Mouse (Mus musculus) gastrocnemius, postnatal 36 days (tissue): ENCODE measurements around the gene Mgrn1. TPM values are rescaled to one million over a fixed set of nuclear protein-coding genes. Genes with fewer than 3 reads are reported as not detected.
A peak's percentile ranks its signal among the peaks of the same experiment; 100 is the strongest.

ENCODE experiments used
- DNase-seq, 2 experiments: peaks; one replicate each; pipeline ENCODE4 v3.0.0; 2022
- intact Hi-C: fragments of 180-260 bp; cut with DNase I; formaldehyde crosslinking; loops from one replicate; pipeline ENCODE4 v1.15.1; 2025
- total RNA-seq, 2 experiments: library from RNA; stranded (reverse); gene quantifications; 2 replicates each; pipeline ENCODE4 v1.2.3; 2021

Gene Mgrn1
- total RNA-seq, 2 experiments from 2014 or later = 49.4 to 52.7 TPM

DNA sequence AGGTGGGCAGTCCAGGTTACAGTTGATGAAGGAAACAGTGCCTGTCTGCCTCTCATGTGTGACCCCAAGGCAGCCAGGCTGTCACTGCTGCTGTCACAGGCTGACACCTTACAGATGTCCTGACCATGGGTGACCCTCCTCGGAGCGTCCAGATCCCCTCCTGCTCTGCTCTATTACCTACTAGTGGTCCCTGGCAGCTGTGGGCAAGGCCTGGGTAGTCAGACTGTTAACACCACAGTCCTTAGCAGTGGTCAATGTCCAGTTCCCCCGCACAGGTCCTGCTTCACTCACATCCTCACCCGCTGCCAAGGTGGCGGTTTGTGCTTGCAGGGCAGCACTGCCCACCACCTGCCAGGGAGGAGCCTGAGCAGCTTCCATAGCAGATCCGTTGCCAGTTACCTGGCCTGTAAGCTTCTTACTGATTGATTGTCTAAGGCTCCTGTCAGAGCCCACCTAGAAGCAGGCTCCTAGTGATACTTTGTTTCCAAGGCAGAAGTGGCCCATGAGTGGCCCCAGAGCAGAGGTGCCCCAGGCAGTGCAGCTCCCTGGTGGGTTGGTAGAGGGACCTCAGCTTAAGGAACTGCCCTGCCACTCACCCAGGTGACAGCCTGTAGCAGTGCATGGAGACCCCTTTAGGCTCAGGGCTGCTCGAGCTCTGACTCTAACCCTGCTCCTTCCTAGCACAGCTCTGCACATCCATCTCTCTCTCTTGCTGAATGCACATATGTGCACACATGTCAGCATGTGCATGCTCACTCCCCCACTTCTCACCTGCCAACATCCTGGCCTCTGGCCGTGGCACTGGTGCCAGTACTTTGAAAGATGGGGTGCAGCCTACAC is 51.5 kb downstream of the Mgrn1 start:
- intact Hi-C loops = no loop called here
- DNase-seq = no peak

GRCm38 (mm10) chr16:4938461-4938860 is 52.4 kb downstream of the Mgrn1 start, which contains the start of gene Nudt16l1:
TSS of gene Nudt16l1 (plus strand) at chr16:4938761.
- intact Hi-C loops = no loop called here
- DNase-seq = no peak

DNA sequence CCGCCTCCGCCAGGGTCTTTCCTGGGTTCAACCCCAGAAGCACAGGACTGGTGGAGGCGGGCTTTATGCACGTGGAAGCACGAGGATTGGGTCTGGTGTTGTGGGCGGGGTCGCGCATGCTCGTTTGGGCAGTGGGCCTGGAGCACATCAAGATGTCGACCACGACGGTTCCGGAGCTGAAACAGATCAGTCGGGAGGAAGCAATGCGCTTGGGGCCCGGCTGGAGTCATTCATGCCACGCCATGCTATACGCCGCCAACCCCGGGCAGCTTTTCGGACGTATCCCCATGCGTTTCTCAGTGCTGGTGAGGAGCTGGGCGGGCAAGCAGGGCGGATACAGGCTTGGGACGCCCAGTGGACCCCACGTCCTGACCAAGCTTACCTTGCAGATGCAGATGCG is 52.9 kb downstream of the Mgrn1 start:
- DNase-seq = peak; percentile 92 to 96
- intact Hi-C loops = no loop called here

GRCm38 (mm10) chr16:4939412-4939811 is 53.4 kb downstream of the Mgrn1 start:
- no peak for DNase-seq
- intact Hi-C loops = no loop called here

- intact Hi-C loops = no loop called here
- DNase-seq = no peak
These were observed 54.3 kb downstream of the Mgrn1 start for GRCm38 (mm10) chr16:4940311-4940850.

GRCm38 (mm10) chr16:4941016-4941415 is 55.0 kb downstream of the Mgrn1 start:
- intact Hi-C loops = no loop called here
- DNase-seq = no peak

- intact Hi-C loops = no loop called here
- DNase-seq = no peak
These were observed 56.8 kb downstream of the Mgrn1 start for GRCm38 (mm10) chr16:4942868-4943267.

DNA sequence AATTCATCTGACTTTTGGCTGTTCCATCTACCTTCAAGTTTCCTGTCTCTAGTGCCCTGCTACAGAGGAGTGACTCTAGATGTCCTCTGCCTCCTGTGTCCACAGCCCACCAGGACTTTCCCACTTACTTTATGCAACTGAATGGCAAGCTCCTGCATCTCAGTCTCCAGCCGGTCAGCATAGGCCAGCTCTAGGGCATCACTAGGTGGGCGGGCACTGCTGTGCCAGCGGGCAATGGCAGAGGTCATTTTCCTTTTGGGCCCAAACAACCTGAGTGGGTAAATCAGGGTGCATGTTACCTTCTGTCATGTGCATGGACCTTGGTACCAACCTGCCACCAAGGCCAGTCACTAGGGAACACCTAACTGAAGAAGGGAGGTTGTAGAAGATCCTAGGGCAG is 57.4 kb downstream of the Mgrn1 start:
- intact Hi-C loops = no loop called here
- DNase-seq = no peak

GRCm38 (mm10) chr16:4945415-4945814 is 59.4 kb downstream of the Mgrn1 start:
- no peak for DNase-seq
- intact Hi-C loops = no loop called here

GRCm38 (mm10) chr16:4946155-4946554 is 60.1 kb downstream of the Mgrn1 start:
- no peak for DNase-seq
- intact Hi-C loops = no loop called here

GRCm38 (mm10) chr16:4947378-4947777 is 61.3 kb downstream of the Mgrn1 start:
- no peak for DNase-seq
- intact Hi-C loops = no loop called here

DNA sequence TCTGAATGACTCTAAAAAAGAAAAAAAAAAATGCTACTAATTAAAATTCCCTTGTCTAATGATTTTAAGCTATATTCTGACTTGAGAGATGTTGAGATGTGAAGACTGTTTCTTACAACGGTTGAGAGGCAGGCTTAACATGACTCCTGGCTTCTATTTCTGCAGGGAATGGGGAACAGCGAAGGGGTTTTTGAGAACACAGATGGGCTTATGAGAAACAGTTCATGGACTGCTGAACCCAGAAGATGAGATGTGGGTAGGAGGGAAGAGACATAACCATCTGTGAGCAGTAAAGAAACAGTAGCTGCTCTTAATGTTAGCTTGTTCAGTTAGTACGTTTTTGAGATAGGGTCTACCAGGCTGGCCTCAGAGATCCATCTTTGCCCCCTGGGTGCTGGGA is 70.6 kb downstream of the Mgrn1 start:
- no peak for DNase-seq
- intact Hi-C loops = no loop called here

- DNase-seq = no peak
- intact Hi-C loops = no loop called here
These were observed 71.4 kb downstream of the Mgrn1 start for GRCm38 (mm10) chr16:4957446-4957845.

DNA sequence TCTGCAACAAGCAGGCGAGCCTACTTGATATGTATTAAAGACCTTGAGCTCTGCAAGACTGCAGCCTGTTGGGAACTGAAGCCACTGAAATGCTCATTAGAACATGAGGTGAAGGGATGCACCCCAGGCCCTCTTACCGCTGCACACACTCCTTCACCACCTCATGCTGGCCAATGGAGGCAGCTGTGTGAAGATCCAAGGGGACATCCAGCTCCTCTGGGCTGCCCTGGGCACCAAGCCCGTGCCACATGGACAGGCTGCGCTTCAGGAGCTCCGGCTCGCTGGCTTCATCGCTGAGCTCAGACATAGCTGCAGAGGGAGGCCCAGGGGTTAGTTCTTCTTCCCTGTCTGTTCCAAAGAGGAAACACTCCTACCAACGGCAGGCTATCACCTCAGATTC is 74.2 kb downstream of the Mgrn1 start:
- no peak for DNase-seq
- intact Hi-C loops = no loop called here

GRCm38 (mm10) chr16:4963346-4963745 is 77.3 kb downstream of the Mgrn1 start:
- no peak for DNase-seq
- intact Hi-C loops = no loop called here

- intact Hi-C loops = no loop called here
- peak; percentile 96 to 97 for DNase-seq
These were observed 78.0 kb downstream of the Mgrn1 start, which contains the start of gene Anks3 for GRCm38 (mm10) chr16:4963797-4964709. TSS of gene Anks3 (minus strand) at chr16:4964205.

GRCm38 (mm10) chr16:4964731-4965391 is 78.8 kb downstream of the Mgrn1 start:
- no peak for DNase-seq
- intact Hi-C loops = no loop called here

GRCm38 (mm10) chr16:4965392-4966129 is 79.5 kb downstream of the Mgrn1 start:
- DNase-seq = no peak
- intact Hi-C loops = no loop called here

DNA sequence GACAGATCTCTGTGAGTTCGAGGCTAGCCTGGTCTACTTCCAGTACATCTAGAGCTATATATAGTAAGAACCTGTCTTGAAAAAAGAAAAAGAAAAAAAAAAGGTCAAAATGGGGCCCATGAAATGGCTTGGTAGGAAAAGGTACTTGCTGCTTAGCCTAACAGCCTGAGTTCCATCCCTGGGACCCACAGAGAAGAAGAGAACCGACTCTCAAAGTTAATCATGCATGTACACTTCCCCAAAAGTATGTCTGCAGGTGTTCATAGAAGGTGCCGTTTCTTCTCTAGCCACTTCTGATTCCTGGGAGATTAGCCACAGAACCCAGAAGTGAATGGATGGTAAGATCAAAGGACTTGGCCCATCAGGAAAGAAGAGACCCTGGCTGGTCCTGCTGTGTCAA is 82.4 kb downstream of the Mgrn1 start:
- no peak for DNase-seq
- intact Hi-C loops = no loop called here
